ENCODE assay signal across 7 mouse cellular contexts in genomic region chr2:104410963-104411545, GRCm38 (mm10). TPM values are rescaled to one million over a fixed set of nuclear protein-coding genes. Genes with fewer than 3 reads are reported as not detected.
DNase-seq lines count a peak whose midpoint lies in the region; ATAC-seq and TF ChIP-seq lines count a peak whose summit lies in the region.

Gene D430041D05Rik, minus strand, starts transcription at chr2:104411013.

- H3K4me1 ChIP-seq in embryonic facial prominence, embryonic 11.5 days (ENCODE audit: control insufficient read depth, insufficient read depth, low read length), result peaks cover 3% of the 10 kb centered on the region
- H3K4me1 ChIP-seq in hindbrain, embryonic 14.5 days (replicated peaks; ENCODE audit: control insufficient read depth, insufficient read depth, low read length), result peaks cover 25% of the 10 kb centered on the region
- peaks cover 9% of the 10 kb centered on the region for H3K4me1 ChIP-seq in liver, postnatal 0 days (ENCODE audit: insufficient read depth)

- peak within 1 kb of the TSS; percentile 65 for H3K4me3 ChIP-seq in embryonic facial prominence, embryonic 11.5 days (ENCODE audit: low read depth, low read length)
- H3K4me3 ChIP-seq in hindbrain, embryonic 14.5 days (replicated peaks; ENCODE audit: low read length), result peak within 1 kb of the TSS; percentile 78
- peak within 1 kb of the TSS; percentile 42 for H3K4me3 ChIP-seq in liver, postnatal 0 days (ENCODE audit: low read depth, low read length)

- no peak for ATAC-seq in embryonic facial prominence, embryonic 11.5 days (replicated peaks; ENCODE audit: insufficient number of reproducible peaks, low FRiP score, low TSS enrichment, low read depth)
- ATAC-seq in hindbrain, embryonic 14.5 days (ENCODE audit: low FRiP score), result no peak
- ATAC-seq in liver, postnatal 0 days, result no peak

- TF ChIP-seq CTCF in liver, postnatal 0 days (IDR thresholded peaks at IDR 0.05; ENCODE audit: low read depth), result no peak

- WGBS in embryonic facial prominence, embryonic 11.5 days, result 63% methylated on average over 4 of the region's 4 CpGs
- 63% methylated on average over 4 of the region's 4 CpGs for WGBS in hindbrain, embryonic 14.5 days
- WGBS in liver, postnatal 0 days (ENCODE audit: insufficient replicate concordance), result 55% methylated on average over 4 of the region's 4 CpGs

- no peak for DNase-seq in left cerebral cortex, adult 18-20 months (ENCODE audit: low spot score in 2 of 2)
- DNase-seq in left cerebral cortex, adult 11 months (ENCODE audit: low spot score), result no peak
- no peak for DNase-seq in embryonic facial prominence, embryonic 11.5 days (ENCODE audit: low spot score)
- no peak for DNase-seq in hindbrain, embryonic 14.5 days (ENCODE audit: low spot score)
- DNase-seq in liver, postnatal 0 days, result no peak
- no peak for DNase-seq in natural killer cell, adult 2 months (ENCODE audit: low spot score in 2 of 2)
- no peak for DNase-seq in right cerebral cortex, postnatal 4 days

- peak within 1 kb of the TSS; percentile 100 for H3K4me2 ChIP-seq in embryonic facial prominence, embryonic 11.5 days (ENCODE audit: low read depth, low read length)
- peak within 1 kb of the TSS; percentile 55 for H3K4me2 ChIP-seq in hindbrain, embryonic 14.5 days (replicated peaks)
- H3K4me2 ChIP-seq in liver, postnatal 0 days (ENCODE audit: low read depth, low read length), result peak within 1 kb of the TSS; percentile 65

- H3K9ac ChIP-seq in embryonic facial prominence, embryonic 11.5 days (replicated peaks; ENCODE audit: low read length), result peak within 1 kb of the TSS; percentile 74
- H3K9ac ChIP-seq in hindbrain, embryonic 14.5 days, result peak within 1 kb of the TSS; percentile 98
- no peak within 1 kb of the TSS for H3K9ac ChIP-seq in liver, postnatal 0 days (replicated peaks)

- H3K27me3 ChIP-seq in embryonic facial prominence, embryonic 11.5 days (ENCODE audit: control insufficient read depth, insufficient read depth, low read length), result peaks cover 27% of the 10 kb centered on the region
- peaks cover 15% of the 10 kb centered on the region; the same call in 1 of the 2 replicates for H3K27me3 ChIP-seq in hindbrain, embryonic 14.5 days (ENCODE audit: control insufficient read depth, insufficient read depth, low read length)
- H3K27me3 ChIP-seq in liver, postnatal 0 days (ENCODE audit: insufficient read depth, low read length), result peaks cover 54% of the 10 kb centered on the region

- no peak within 1 kb of the TSS; the same call in 1 of the 2 replicates for H3K27ac ChIP-seq in embryonic facial prominence, embryonic 11.5 days (replicated peaks; ENCODE audit: low read depth, low read length)
- H3K27ac ChIP-seq in hindbrain, embryonic 14.5 days, result peak within 1 kb of the TSS; percentile 94
- H3K27ac ChIP-seq in liver, postnatal 0 days (ENCODE audit: low read depth), result no peak within 1 kb of the TSS

- H3K9me3 ChIP-seq in embryonic facial prominence, embryonic 11.5 days (replicated peaks; ENCODE audit: control insufficient read depth, low read length), result no peaks in the 10 kb centered on the region
- no peaks in the 10 kb centered on the region for H3K9me3 ChIP-seq in hindbrain, embryonic 14.5 days (ENCODE audit: control insufficient read depth, low read length)
- H3K9me3 ChIP-seq in liver, postnatal 0 days (ENCODE audit: low read length), result no peaks in the 10 kb centered on the region

- H3K36me3 ChIP-seq in embryonic facial prominence, embryonic 11.5 days (replicated peaks; ENCODE audit: control insufficient read depth, insufficient read depth, low read depth, low read length), result no peaks in the 10 kb centered on the region
- H3K36me3 ChIP-seq in hindbrain, embryonic 14.5 days (replicated peaks; ENCODE audit: control insufficient read depth, insufficient read depth), result no peaks in the 10 kb centered on the region
- no peaks in the 10 kb centered on the region for H3K36me3 ChIP-seq in liver, postnatal 0 days (replicated peaks; ENCODE audit: insufficient read depth, low read length)

- no peak for TF ChIP-seq EP300 in liver, postnatal 0 days (IDR thresholded peaks at IDR 0.05; ENCODE audit: low read depth)

RNA-seq across cellular contexts. Expression of gene D430041D05Rik, which starts in this region (rescaled TPM):
- total RNA-seq in left cerebral cortex, adult 18-20 months (2021), result 100 to 1,000 TPM; 102 to 106 TPM
- polyA plus RNA-seq in embryonic facial prominence, embryonic 11.5 days (2014; fragmentation: Nextera tagmentation; extraction: Ambion mirVana), result 1.1 and 1.3 TPM in 2 replicates
- 13.4 and 14.5 TPM in 2 replicates for polyA plus RNA-seq in hindbrain, embryonic 14.5 days (2014; fragmentation: Nextera tagmentation; extraction: Ambion mirVana)
- polyA plus RNA-seq in liver, postnatal 0 days (2015; fragmentation: Nextera tagmentation; extraction: Ambion mirVana), result 0.05 TPM in 1 of 2 replicates, not detected in the other
